Mouse (Mus musculus) B cell, adult 2 months (primary cell): ENCODE measurements at regions not wholly inside any gene's neighbourhood (a gene's known extent, or its start where the extent isn't known, plus 50 kb on each side); places are given as distances from the start of the nearest gene placed in this dataset.
"Not testable (repeated sequence)": the region's sequence is repeated elsewhere in the genome, so short reads cannot be mapped to it uniquely, and the experiment has no call there.

Experiments
- DNase-seq, 2 experiments: peaks; one replicate each; pipeline ENCODE4 v3.0.0; 2022

DNA sequence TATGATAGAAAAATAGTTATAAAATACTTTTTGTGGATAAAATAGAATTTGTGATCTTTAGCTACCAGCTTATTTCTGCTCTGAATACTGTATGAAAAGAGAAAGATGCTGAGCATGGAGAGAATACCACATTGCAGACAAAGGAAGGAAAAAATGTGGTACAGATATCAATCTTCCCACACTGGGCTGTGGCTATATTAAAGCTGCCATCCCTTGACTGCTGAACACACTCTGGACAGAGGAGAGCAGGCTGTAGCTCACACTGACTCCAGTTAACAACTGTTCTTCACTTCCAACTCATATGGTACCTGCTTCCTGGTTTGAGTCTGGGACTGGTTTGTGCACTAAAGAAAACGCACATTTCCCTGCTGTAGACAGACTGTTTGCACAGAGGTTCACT is 76.7 kb upstream of the Try4 start:
- DNase-seq, result no peak

- peak in 1 of 2 experiments; percentile 12 for DNase-seq
Measured at GRCm38 (mm10) chr6:41218415-41218814, 83.7 kb upstream of the Try4 start.

GRCm38 (mm10) chr6:41215857-41216256 is 86.2 kb upstream of the Try4 start:
- DNase-seq, result peak; percentile 17 to 19

DNA sequence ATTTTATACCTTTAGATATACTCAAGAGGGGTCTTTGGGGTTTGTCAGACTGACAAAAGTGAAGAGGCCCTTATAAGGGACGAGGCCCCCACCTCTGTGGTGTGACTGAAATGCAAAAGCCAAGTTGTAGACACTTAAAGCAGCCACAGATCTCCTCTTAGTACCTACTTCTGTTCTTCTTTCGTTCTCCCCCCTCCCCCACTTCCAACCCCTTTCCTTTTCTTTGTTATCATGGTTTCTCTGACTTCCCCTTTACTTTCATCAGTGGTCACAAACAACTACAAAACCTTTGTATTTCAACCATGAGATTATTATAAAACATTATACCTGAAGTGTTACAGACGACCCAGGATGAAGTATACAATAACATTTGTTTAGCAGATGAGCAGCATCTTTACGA is 96.2 kb upstream of the Try4 start:
- no peak for DNase-seq

- DNase-seq, result no peak
Measured at GRCm38 (mm10) chr6:41202882-41203281, 99.2 kb upstream of the Try4 start.

DNA sequence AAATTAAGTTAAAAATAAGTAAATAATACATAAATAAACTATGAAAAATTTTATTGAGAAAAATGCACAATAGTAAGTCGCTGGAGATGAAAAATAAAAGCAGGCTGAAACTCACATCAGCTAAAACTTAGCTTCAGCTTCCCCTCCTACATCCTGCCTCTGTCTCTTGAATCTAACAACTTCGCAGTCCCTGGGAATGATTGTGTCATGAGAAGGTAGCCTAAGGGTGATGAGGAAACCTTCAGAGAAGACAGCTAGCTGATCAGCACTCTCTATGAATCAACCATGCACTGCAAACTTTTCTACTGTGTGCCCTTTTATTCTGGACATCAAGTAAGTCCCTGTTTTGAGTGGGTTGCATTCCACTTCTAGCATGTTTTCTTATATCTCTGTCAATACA is 99.8 kb upstream of the Try4 start:
- DNase-seq, result no peak

DNA sequence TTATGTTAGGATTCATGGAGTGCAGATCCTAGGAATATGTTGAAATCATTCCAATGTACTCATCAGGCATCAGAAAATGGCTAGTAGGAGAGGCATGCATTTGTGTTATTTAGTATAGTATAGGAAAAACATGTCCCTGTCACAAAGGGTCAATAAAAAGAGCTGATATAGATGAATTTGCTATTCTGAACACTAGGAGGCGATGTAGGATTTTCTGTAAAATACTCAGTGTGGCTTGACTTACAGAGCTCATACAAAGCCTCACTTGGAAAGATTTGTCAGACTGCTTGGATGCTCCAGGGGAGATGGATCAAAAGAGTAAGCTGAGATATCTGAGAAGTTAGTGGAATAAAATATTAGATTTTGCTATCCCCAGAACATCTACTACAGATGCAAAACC is 107.6 kb upstream of the Try4 start:
- DNase-seq, result no peak

DNA sequence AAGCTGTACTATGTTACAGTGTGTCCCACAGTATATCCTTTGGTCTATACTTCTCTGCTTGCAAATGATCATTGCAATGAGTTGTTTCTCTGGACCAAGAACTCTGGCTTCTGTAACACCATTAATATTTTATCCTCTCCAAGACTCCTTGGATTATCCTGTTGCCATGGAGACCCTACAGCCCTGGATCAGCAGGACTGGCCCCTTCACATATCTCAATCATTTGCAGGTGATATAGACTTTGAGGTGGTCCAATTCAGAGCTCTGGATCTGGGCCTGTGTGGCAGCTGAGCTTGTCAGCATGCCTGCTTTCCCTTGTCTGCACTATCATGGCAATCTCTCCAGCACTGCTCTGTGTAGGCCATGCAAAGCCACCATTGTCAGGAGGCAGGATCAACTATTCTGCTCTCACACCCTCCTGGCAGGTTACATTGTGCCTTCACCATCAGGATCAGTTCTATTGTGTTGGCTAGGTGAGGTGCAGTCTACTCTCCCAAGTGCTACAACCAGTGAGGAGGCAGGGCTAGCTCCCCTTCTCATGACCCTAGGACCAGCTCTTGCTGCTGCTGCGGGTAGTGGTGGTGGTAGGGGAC is 110.2 kb upstream of the Try4 start:
- DNase-seq, result no peak

- no peak for DNase-seq
Measured at GRCm38 (mm10) chr6:41188910-41189309, 113.2 kb upstream of the Try4 start.

- no peak for DNase-seq
Measured at GRCm38 (mm10) chr6:41187966-41188365, 114.1 kb upstream of the Try4 start.

DNA sequence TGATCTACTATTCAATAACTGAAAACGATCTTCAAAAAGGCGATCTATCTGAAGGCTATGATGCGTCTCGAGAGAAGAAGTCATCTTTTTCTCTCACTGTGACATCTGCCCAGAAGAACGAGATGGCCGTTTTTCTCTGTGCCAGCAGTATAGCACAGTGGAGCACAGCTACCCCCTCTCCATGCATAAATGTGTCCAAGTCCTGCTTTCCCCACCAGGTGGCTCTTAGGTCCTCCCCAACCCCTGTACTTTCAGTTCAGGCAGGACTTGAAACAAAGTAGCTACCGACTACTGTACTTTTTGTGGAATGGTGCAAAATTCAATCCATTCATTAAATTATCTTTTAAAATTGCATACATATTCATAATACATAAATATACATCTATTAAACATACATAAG is 123.2 kb upstream of the Try4 start:
- no peak for DNase-seq

DNA sequence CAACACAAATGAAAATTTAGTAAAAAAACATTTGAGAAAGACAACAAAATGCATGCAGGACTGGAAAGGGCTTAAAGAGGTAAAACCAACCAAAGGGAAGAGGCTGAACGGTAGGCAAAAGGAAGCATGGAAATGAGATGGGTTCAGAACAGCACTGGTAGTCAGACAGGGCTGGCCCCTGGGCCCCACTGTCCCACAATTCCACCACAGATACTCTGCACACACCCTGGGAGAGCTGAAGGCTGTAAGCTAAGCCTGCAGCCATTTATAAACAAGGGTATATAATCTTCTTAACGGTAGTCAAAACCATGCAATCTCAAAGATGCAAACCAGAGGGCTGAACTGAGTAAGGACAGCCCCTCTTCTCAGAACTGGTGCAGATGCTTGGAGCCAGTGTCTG is 124.0 kb upstream of the Try4 start:
- DNase-seq, result no peak

GRCm38 (mm10) chr6:41177152-41177551 is 124.9 kb upstream of the Try4 start:
- DNase-seq, result no peak

DNA sequence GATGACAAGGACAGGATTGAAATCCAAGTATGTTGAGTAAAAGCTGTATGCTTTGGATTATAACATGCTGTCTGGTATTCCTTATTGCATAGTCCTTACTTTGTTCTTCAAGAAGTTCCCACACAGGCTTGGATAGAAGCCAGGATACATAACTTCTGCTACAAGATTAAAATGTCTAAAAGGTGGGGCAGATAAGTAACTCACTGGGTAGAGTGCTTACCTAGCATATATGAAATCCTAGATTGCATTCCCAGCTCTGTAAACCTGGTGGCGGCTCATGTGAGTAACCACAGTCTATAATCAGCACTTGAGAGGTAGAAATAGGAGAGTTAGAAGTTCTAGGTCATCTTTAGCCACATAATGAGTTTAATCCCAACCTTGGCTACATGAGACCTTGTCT is 126.0 kb upstream of the Try4 start:
- DNase-seq, result no peak

DNA sequence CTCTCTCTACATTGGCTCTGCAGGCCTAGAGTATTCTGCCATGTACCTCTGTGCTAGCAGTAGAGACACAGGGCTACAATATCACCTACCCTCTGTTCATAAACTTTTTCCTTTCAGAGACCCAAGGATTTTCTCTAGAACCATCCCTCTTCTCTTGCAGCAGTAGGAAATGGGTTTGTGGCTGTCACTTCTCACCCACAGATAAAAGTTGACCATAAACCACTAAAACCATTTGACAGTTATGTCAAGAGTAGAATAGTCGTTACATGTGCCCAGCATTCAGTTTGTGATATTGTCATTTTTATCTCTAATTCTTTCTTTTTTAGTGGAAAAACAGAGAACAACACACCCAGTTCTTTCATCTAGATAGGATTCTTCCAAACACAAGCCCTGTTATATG is 128.2 kb upstream of the 2210010C04Rik start:
- no peak for DNase-seq

DNA sequence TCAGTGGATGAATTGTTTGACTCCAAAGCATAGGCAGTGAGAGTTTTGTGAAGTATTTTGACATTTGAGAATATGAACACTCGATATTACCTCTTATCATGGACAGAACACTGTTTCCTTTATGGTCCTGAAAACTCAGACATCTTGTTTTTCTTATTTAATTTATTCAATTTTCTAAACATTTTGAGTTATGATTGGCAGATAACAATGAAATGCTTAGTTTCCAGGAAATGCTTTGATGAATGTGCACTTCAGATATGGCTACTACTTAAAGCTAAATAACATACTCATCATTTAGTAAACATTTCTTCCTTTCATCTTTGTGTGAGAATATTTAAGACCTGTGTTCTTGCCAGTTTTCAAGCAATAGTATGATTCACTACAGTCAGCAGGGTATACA is 126.4 kb upstream of the 2210010C04Rik start:
- no peak for DNase-seq

DNA sequence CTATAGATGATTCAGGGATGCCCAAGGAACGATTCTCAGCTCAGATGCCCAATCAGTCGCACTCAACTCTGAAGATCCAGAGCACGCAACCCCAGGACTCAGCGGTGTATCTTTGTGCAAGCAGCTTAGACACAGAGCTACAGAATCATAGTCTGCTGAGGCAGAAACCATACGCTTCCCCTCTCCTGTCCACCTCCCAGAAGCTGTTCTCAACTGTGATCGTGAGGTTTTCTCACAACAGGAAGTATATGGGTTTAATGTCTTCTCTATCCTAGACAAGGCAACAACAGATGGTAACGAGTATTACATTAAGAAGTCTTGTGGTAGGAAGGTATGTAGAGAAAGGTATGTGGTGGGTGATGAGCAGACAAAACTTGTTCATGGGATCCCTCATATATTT is 116.8 kb upstream of the 2210010C04Rik start:
- DNase-seq, result no peak

GRCm38 (mm10) chr6:41151542-41151941 is 116.2 kb upstream of the 2210010C04Rik start:
- no peak for DNase-seq

DNA sequence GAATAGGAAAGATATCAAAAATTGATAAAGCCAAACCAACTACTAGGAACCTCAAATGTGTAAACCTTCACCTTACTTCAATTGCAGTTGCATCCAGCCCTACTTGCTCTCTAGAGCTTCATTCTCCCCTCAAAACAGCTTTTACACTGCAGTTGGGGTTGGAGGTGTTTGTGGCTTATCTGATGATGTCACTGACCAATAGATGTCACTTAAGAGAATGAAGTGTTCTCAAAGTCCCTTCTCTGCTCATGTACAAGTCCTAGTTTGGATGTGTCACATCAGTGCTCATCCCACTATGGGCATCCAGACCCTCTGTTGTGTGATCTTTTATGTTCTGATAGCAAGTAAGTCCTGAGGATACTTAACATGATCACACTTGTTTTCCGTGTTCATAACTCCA is 105.6 kb upstream of the 2210010C04Rik start:
- DNase-seq, result no peak

DNA sequence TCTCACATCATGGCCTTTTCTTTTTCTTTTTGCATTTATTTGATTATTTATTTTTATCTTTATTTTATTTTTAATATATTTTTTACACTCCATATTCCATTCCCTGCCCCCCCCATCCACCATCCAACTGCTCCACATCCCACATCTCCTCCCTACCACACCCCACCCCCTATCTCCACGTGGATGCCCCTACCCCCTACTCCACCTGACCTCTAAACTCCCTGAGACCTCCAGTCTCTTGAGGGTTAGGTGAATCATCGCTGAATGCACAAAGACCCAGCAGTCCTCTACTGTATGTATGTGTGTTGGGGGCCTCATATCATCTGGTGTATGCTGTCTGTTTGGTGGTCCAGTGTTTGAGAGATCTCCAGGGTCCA is 102.1 kb upstream of the 2210010C04Rik start:
- DNase-seq, result not testable (repeated sequence)

GRCm38 (mm10) chr6:41136717-41137400 is 101.5 kb upstream of the 2210010C04Rik start:
- DNase-seq, result peak; percentile 57 to 59

GRCm38 (mm10) chr6:41135160-41135559 is 99.9 kb upstream of the 2210010C04Rik start:
- no peak for DNase-seq

- no peak for DNase-seq
Measured at GRCm38 (mm10) chr6:41129906-41130305, 94.6 kb upstream of the 2210010C04Rik start.

DNA sequence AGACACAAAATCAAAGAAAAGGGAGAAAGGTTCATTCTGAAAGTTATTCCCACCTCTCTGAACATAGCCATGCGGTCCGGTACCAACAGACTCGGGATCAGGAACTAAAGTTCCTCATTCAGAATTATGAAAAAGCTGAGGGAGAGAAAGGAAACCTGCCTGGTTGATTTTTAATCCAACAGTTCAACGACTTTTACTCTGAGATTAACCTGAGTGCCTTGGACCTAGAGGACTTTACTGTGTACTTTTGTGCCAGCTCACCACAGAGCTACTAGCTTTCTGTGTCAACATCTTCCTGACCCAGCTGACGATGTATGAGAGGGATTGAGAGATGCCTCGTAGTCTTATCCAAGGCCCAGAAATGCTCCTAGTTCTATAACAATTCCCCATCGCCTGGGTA is 92.5 kb upstream of the 2210010C04Rik start:
- DNase-seq, result no peak

- no peak for DNase-seq
Measured at GRCm38 (mm10) chr6:41126855-41127254, 91.5 kb upstream of the 2210010C04Rik start.
